Mouse (Mus musculus) kidney, adult 2 months (tissue): ENCODE results near the gene Nckap1. TPM values are rescaled to one million over a fixed set of nuclear protein-coding genes. Genes with fewer than 3 reads are reported as not detected.

ENCODE experiments used
- DNase-seq: peaks from one replicate; pipeline ENCODE4 v3.0.0; 2021
- H3K27ac ChIP-seq: fragments of 200-500 bp; 2 replicates; pipeline ENCODE4 v1.5.1; 2012; ENCODE audit warnings: low read depth, low read length, control low read depth, inconsistent platforms; ENCODE audit not compliant: insufficient read depth
- H3K27me3 ChIP-seq: fragments of 200-500 bp; replicated peaks from 2 replicates; pipeline ENCODE4 v1.6.1; 2012; ENCODE audit warnings: mild to moderate bottlenecking, moderate library complexity, low read length, inconsistent platforms; ENCODE audit not compliant: control insufficient read depth, insufficient read depth
- H3K36me3 ChIP-seq: fragments of 200-500 bp; 2 replicates; pipeline ENCODE4 v1.6.1; 2012; ENCODE audit warnings: mild to moderate bottlenecking, moderate library complexity, low read length, inconsistent platforms; ENCODE audit not compliant: control insufficient read depth, insufficient read depth
- H3K4me1 ChIP-seq: fragments of 200-500 bp; 2 replicates; pipeline ENCODE4 v1.6.1; 2011; ENCODE audit warnings: low read length; ENCODE audit not compliant: control insufficient read depth, insufficient read depth
- H3K4me3 ChIP-seq: fragments of 200-500 bp; 2 replicates; pipeline ENCODE4 v1.5.1; 2011; ENCODE audit warnings: mild to moderate bottlenecking, low read depth, low read length, control low read depth; ENCODE audit not compliant: insufficient read depth
- CTCF ChIP-seq: fragments of 200-500 bp; conservative IDR thresholded peaks from 2 replicates; pipeline ENCODE4 v1.5.1; 2011; ENCODE audit warnings: low read depth, mild to moderate bottlenecking, control low read depth, low read length, moderate library complexity, mixed read lengths; ENCODE audit not compliant: insufficient read depth, insufficient read length
- POLR2A ChIP-seq: fragments of 200-500 bp; IDR thresholded peaks from one replicate; pipeline ENCODE4 v1.6.1; 2011; ENCODE audit warnings: low read depth, low read length, control low read depth
- WGBS: fragments of 180-500 bp; shearing (Covaris S2); methylation state at CpG from one replicate; pipeline ENCODE4 v1.1.7; 2018; 5-methylcytosine and 5-hydroxymethylcytosine counted together
- polyA plus RNA-seq: library from polyadenylated mRNA; depleted of rRNA; stranded (reverse); fragments of >200 nt; gene quantifications from 2 replicates; pipeline ENCODE4 v1.2.3, GENCODE M21; 2012

The Nckap1 gene
- polyA plus RNA-seq, 1 experiment: 45.9 TPM

- TF ChIP-seq POLR2A (no peak), CTCF (no peak)
- Histone ChIP-seq H3K36me3 (no peaks in the 10 kb centered on the region), H3K4me1 (peaks cover 3% of the 10 kb centered on the region), H3K27me3 (no peaks in the 10 kb centered on the region), H3K4me3 (no peak overlapping the region), H3K27ac (no peak overlapping the region)
- 65% methylated on average over 5 of the region's 5 CpGs for WGBS
- no peak for DNase-seq
These were observed 21.5 kb downstream of the Nckap1 start for GRCm38 (mm10) chr2:80559655-80560054.

GRCm38 (mm10) chr2:80554442-80554841 lies 26.7 kb downstream of the Nckap1 start:
- no peak for DNase-seq
- 73% methylated on average over 4 of the region's 4 CpGs for WGBS
- peaks cover 9% of the 10 kb centered on the region for H3K36me3 ChIP-seq

GRCm38 (mm10) chr2:80549704-80550103 lies 31.5 kb downstream of the Nckap1 start:
- WGBS: 87% methylated on average over 4 of the region's 4 CpGs
- Histone ChIP-seq H3K36me3 (peaks cover 12% of the 10 kb centered on the region), H3K27ac (no peak overlapping the region), H3K4me1 (no peaks in the 10 kb centered on the region), H3K27me3 (no peaks in the 10 kb centered on the region), H3K4me3 (no peak overlapping the region)
- DNase-seq: no peak
- TF ChIP-seq POLR2A (no peak), CTCF (no peak)

More at GRCm38 (mm10) chr2:80554442-80554841, 26.7 kb downstream of the Nckap1 start:
- Histone ChIP-seq H3K4me1 (no peaks in the 10 kb centered on the region), H3K4me3 (no peak overlapping the region), H3K27me3 (no peaks in the 10 kb centered on the region), H3K27ac (no peak overlapping the region)
- TF ChIP-seq CTCF (no peak), POLR2A (no peak)

GRCm38 (mm10) chr2:80547901-80548300 lies 33.3 kb downstream of the Nckap1 start:
- Histone ChIP-seq H3K4me3 (no peak overlapping the region), H3K36me3 (peaks cover 10% of the 10 kb centered on the region), H3K27ac (no peak overlapping the region), H3K4me1 (no peaks in the 10 kb centered on the region), H3K27me3 (no peaks in the 10 kb centered on the region)
- DNase-seq: no peak
- TF ChIP-seq POLR2A (no peak), CTCF (no peak)
- WGBS: 95% methylated on average over 1 of the region's 1 CpGs

- 81% methylated on average over 5 of the region's 5 CpGs for WGBS
- Histone ChIP-seq H3K36me3 (peaks cover 3% of the 10 kb centered on the region), H3K27me3 (no peaks in the 10 kb centered on the region), H3K27ac (no peak overlapping the region), H3K4me3 (no peak overlapping the region), H3K4me1 (no peaks in the 10 kb centered on the region)
- no peak for DNase-seq
- TF ChIP-seq POLR2A (no peak), CTCF (no peak)
These were observed 38.4 kb downstream of the Nckap1 start for GRCm38 (mm10) chr2:80542801-80543200.

GRCm38 (mm10) chr2:80537156-80537555 lies 44.0 kb downstream of the Nckap1 start:
- H3K27me3 ChIP-seq: no peaks in the 10 kb centered on the region
- no peak overlapping the region for H3K27ac ChIP-seq
- 60% methylated on average over 3 of the region's 3 CpGs for WGBS
- no peaks in the 10 kb centered on the region for H3K4me1 ChIP-seq
- DNase-seq: no peak
- H3K36me3 ChIP-seq: peaks cover 3% of the 10 kb centered on the region
- TF ChIP-seq POLR2A (no peak), CTCF (no peak)
- H3K4me3 ChIP-seq: no peak overlapping the region

GRCm38 (mm10) chr2:80536608-80537007 lies 44.6 kb downstream of the Nckap1 start:
- Histone ChIP-seq H3K4me3 (no peak overlapping the region), H3K27ac (no peak overlapping the region), H3K4me1 (no peaks in the 10 kb centered on the region), H3K27me3 (no peaks in the 10 kb centered on the region), H3K36me3 (peaks cover 5% of the 10 kb centered on the region)
- DNase-seq: no peak
- 86% methylated on average over 2 of the region's 2 CpGs for WGBS
- no peak for TF ChIP-seq POLR2A
- TF ChIP-seq CTCF: no peak

GRCm38 (mm10) chr2:80524275-80524674 lies 56.9 kb downstream of the Nckap1 start:
- no peak for DNase-seq
- WGBS: 85% methylated on average over 9 of the region's 9 CpGs
- Histone ChIP-seq H3K4me1 (no peaks in the 10 kb centered on the region), H3K27me3 (no peaks in the 10 kb centered on the region), H3K4me3 (no peak overlapping the region), H3K27ac (no peak overlapping the region), H3K36me3 (peaks cover 15% of the 10 kb centered on the region)
- TF ChIP-seq POLR2A: no peak
- TF ChIP-seq CTCF: no peak
